Mouse (Mus musculus) testis, adult 2 months (tissue): Measurements from ENCODE around the gene Ptprb. TPM values are rescaled to one million over a fixed set of nuclear protein-coding genes. Genes with fewer than 3 reads are reported as not detected.

Experiments
- H3K27ac ChIP-seq: fragments of 200-500 bp; 2 replicates; pipeline ENCODE4 v1.5.1; 2012; ENCODE audit warnings: low read depth, low read length; ENCODE audit not compliant: control insufficient read depth, insufficient read depth
- H3K27me3 ChIP-seq: fragments of 200-500 bp; 2 replicates; pipeline ENCODE4 v1.6.1; 2012; ENCODE audit warnings: mild to moderate bottlenecking, low read length, moderate library complexity; ENCODE audit not compliant: control insufficient read depth, insufficient read depth
- H3K36me3 ChIP-seq: fragments of 200-500 bp; 2 replicates; pipeline ENCODE4 v1.6.1; 2012; ENCODE audit warnings: mild to moderate bottlenecking, low read length; ENCODE audit not compliant: control insufficient read depth, insufficient read depth
- H3K4me1 ChIP-seq: fragments of 200-500 bp; 2 replicates; pipeline ENCODE4 v1.6.1; 2012; ENCODE audit warnings: low read length; ENCODE audit not compliant: control insufficient read depth, insufficient read depth
- H3K4me3 ChIP-seq: fragments of 200-500 bp; 2 replicates; pipeline ENCODE4 v1.5.1; 2012; ENCODE audit warnings: low read depth, mild to moderate bottlenecking, low read length, moderate library complexity, mixed read lengths; ENCODE audit not compliant: control insufficient read depth
- CTCF ChIP-seq: fragments of 200-500 bp; IDR thresholded peaks from 2 replicates; pipeline ENCODE4 v1.5.1; 2012; ENCODE audit warnings: low read depth, mild to moderate bottlenecking, inconsistent platforms, low read length, moderate library complexity; ENCODE audit not compliant: control insufficient read depth, insufficient read depth, insufficient replicate concordance
- POLR2A ChIP-seq: fragments of 200-500 bp; IDR thresholded peaks from 2 replicates; pipeline ENCODE4 v1.6.1; 2012; ENCODE audit warnings: low read depth, mild to moderate bottlenecking, inconsistent platforms, low read length, moderate library complexity; ENCODE audit not compliant: control insufficient read depth
- polyA plus RNA-seq: library from polyadenylated mRNA; depleted of rRNA; stranded (reverse); fragments of >200 nt; gene quantifications from 2 replicates; pipeline ENCODE4 v1.2.3, GENCODE M21; 2012

Gene Ptprb
- polyA plus RNA-seq, 1 experiment: 1.0 TPM

DNA sequence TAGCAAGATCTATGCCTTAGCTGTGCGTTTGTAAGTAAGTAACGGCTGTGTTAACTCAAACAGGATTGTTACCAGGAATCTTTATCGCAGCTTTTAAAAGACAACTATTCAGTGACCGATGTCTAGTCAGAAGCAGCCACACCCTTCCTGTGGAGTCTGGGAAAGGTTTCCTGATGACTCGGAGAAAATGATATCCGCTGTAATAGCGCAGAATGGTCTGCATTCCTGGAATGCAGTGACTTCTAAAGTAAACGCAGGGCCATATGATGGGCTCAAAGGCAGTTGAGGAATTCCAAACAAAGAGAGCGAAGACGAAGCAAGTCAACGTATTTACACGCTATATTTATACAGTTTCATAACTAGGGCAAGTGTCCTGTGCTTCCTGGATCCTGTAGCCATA lies 22.5 kb downstream of the Ptprb start:
- peaks cover 6% of the 10 kb centered on the region for H3K4me1 ChIP-seq
- H3K36me3 ChIP-seq: no peaks in the 10 kb centered on the region
- H3K4me3 ChIP-seq: no peak overlapping the region
- H3K27me3 ChIP-seq: no peaks in the 10 kb centered on the region
- H3K27ac ChIP-seq: no peak overlapping the region
- TF ChIP-seq POLR2A (no peak), CTCF (no peak)

DNA sequence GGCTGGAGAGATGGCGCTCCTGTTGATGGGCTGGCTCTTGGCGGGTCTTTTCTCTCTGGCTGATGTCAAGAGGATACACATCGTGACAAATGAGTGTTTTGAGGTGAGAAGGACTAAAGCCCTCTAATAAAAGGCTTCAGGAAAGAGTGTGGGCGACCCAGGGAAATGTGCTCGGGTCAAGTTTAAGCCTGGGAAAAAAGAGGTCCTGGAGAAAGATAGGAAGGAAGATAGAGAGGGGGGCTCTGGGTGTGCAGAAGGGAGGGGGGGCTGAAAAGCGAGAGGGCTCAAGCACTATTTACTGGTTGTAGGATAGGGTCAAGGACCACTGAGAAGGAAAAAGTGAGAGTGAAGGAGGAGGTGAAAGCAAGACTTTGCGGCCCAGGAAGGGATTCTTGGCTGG lies 25.5 kb downstream of the Ptprb start:
- H3K4me3 ChIP-seq: no peak overlapping the region
- H3K27ac ChIP-seq: no peak overlapping the region
- H3K27me3 ChIP-seq: no peaks in the 10 kb centered on the region
- H3K36me3 ChIP-seq: no peaks in the 10 kb centered on the region
- H3K4me1 ChIP-seq: peaks cover 6% of the 10 kb centered on the region
- TF ChIP-seq POLR2A: no peak
- TF ChIP-seq CTCF: no peak

DNA sequence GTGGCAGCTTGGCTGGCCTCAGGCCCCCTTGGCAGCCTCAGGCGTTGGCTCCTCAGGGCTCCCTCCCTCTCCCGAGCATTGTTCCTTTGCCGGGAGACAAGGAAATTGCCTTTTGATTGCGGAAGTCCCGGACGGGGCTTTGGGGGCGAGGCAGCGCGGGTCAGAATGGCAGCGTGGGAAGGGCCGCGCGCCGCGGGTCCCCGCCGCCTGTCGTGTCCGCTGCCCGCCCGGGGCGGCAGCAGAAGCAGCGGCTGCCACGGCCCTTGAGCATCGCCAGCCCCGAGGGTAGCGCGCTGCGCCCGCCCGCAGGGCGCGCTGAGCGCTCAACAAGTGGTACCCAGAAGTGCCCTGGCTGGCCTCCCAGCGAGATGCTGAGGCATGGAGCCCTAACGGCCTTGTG lies 25.9 kb downstream of the Ptprb start:
- Histone ChIP-seq H3K4me3 (peak overlapping the region; percentile 9), H3K4me1 (peaks cover 6% of the 10 kb centered on the region), H3K27me3 (no peaks in the 10 kb centered on the region), H3K36me3 (no peaks in the 10 kb centered on the region), H3K27ac (no peak overlapping the region)
- TF ChIP-seq CTCF: no peak

- TF ChIP-seq POLR2A (no peak), CTCF (no peak)
- no peaks in the 10 kb centered on the region for H3K36me3 ChIP-seq
- no peak overlapping the region for H3K27ac ChIP-seq
- peaks cover 6% of the 10 kb centered on the region for H3K4me1 ChIP-seq
- H3K27me3 ChIP-seq: no peaks in the 10 kb centered on the region
- H3K4me3 ChIP-seq: no peak overlapping the region
Observed at GRCm38 (mm10) chr10:116304355-116304754, 29.0 kb downstream of the Ptprb start.

GRCm38 (mm10) chr10:116309460-116309859 lies 34.1 kb downstream of the Ptprb start:
- TF ChIP-seq POLR2A (no peak), CTCF (no peak)
- H3K36me3 ChIP-seq: no peaks in the 10 kb centered on the region
- no peak overlapping the region for H3K4me3 ChIP-seq
- H3K4me1 ChIP-seq: peaks cover 3% of the 10 kb centered on the region; the same call in 1 of the 2 replicates
- H3K27ac ChIP-seq: no peak overlapping the region
- no peaks in the 10 kb centered on the region for H3K27me3 ChIP-seq

GRCm38 (mm10) chr10:116310516-116311210 lies 35.3 kb downstream of the Ptprb start:
- Histone ChIP-seq H3K4me3 (no peak overlapping the region), H3K4me1 (peaks cover 3% of the 10 kb centered on the region; the same call in 1 of the 2 replicates), H3K36me3 (no peaks in the 10 kb centered on the region), H3K27ac (peak overlapping the region; percentile 77), H3K27me3 (no peaks in the 10 kb centered on the region)
- TF ChIP-seq CTCF (no peak), POLR2A (no peak)

- TF ChIP-seq CTCF (peak; percentile 23; the same call in 1 of the 2 replicates), POLR2A (no peak)
- Histone ChIP-seq H3K4me1 (no peaks in the 10 kb centered on the region), H3K27me3 (no peaks in the 10 kb centered on the region), H3K27ac (no peak overlapping the region), H3K36me3 (no peaks in the 10 kb centered on the region), H3K4me3 (no peak overlapping the region)
Observed at GRCm38 (mm10) chr10:116319246-116319645, 43.9 kb downstream of the Ptprb start.
